Mouse (Mus musculus) hindbrain, embryonic 16.5 days (tissue): ENCODE results near the gene Psmc6. TPM values are rescaled to one million over a fixed set of nuclear protein-coding genes. Genes with fewer than 3 reads are reported as not detected.

Experiments used
- ATAC-seq: fragments of 200-750 bp; cut with Nextera tagmentation; 2 replicates; pipeline ENCODE4 v1.8.0; 2017; ENCODE audit warnings: moderate TSS enrichment, moderate library complexity
- H3K27ac ChIP-seq: fragments of 300-500 bp; sonication (generic); 2 replicates; pipeline ENCODE4 v1.5.1; 2014; ENCODE audit warnings: low read depth, mild to moderate bottlenecking, control low read depth, low read length, moderate library complexity
- H3K27me3 ChIP-seq: fragments of 300-500 bp; sonication (generic); replicated peaks from 2 replicates; pipeline ENCODE4 v1.6.1; 2014; ENCODE audit warnings: low read length; ENCODE audit not compliant: control insufficient read depth, insufficient read depth
- H3K36me3 ChIP-seq: fragments of 300-500 bp; sonication (generic); 2 replicates; pipeline ENCODE4 v1.6.1; 2014; ENCODE audit warnings: mild to moderate bottlenecking, low read length, moderate library complexity, mixed read lengths; ENCODE audit not compliant: control insufficient read depth, insufficient read depth
- H3K4me1 ChIP-seq: fragments of 300-500 bp; sonication (generic); 2 replicates; pipeline ENCODE4 v1.6.1; 2014; ENCODE audit warnings: low read depth, low read length; ENCODE audit not compliant: control insufficient read depth, insufficient read depth
- H3K4me2 ChIP-seq: fragments of 300-500 bp; sonication (generic); 2 replicates; pipeline ENCODE4 v1.6.1; 2014; ENCODE audit warnings: mild to moderate bottlenecking, low read length, control low read depth, moderate library complexity
- H3K4me3 ChIP-seq: fragments of 300-500 bp; sonication (generic); 2 replicates; pipeline ENCODE4 v1.5.1; 2014; ENCODE audit warnings: mild to moderate bottlenecking, low read length, control low read depth, moderate library complexity
- H3K9ac ChIP-seq: fragments of 300-500 bp; sonication (generic); 2 replicates; pipeline ENCODE4 v1.6.1; 2014; ENCODE audit warnings: low read depth, mild to moderate bottlenecking, control low read depth, low read length, moderate library complexity
- H3K9me3 ChIP-seq: fragments of 300-500 bp; sonication (generic); 2 replicates; pipeline ENCODE4 v1.6.1; 2014; ENCODE audit warnings: mild to moderate bottlenecking, low read length, moderate library complexity; ENCODE audit not compliant: control insufficient read depth
- WGBS: fragments of 180-500 bp; shearing (Covaris S2); extraction: QIAGEN DNeasy Blood & Tissue Kit; methylation state at CpG from one replicate; pipeline ENCODE4 v1.1.7; 2014; 5-methylcytosine and 5-hydroxymethylcytosine counted together
- polyA plus RNA-seq: library from polyadenylated mRNA; unstranded; fragments of >200 nt; fragmentation: Nextera tagmentation; extraction: Ambion mirVana; gene quantifications from 2 replicates; pipeline ENCODE4 v1.2.1, GENCODE M21; 2015

Gene Psmc6
- polyA plus RNA-seq, 1 experiment from 2014 or later: 148 TPM

GRCm38 (mm10) chr14:45382912-45383311 is 53.3 kb downstream of the Psmc6 start:
- H3K27ac ChIP-seq: no peak overlapping the region
- H3K27me3 ChIP-seq: no peaks in the 10 kb centered on the region
- ATAC-seq: no peak
- no peak overlapping the region for H3K4me3 ChIP-seq
- H3K36me3 ChIP-seq: peaks cover 8% of the 10 kb centered on the region; the same call in 1 of the 2 replicates
- H3K9ac ChIP-seq: no peak overlapping the region
- H3K4me2 ChIP-seq: no peak overlapping the region
- H3K9me3 ChIP-seq: no peaks in the 10 kb centered on the region
- H3K4me1 ChIP-seq: peaks cover 6% of the 10 kb centered on the region
- WGBS: 81% methylated on average over 4 of the region's 4 CpGs

GRCm38 (mm10) chr14:45385596-45385995 is 56.0 kb downstream of the Psmc6 start:
- H3K9me3 ChIP-seq: no peaks in the 10 kb centered on the region
- peaks cover 3% of the 10 kb centered on the region; the same call in 1 of the 2 replicates for H3K36me3 ChIP-seq
- ATAC-seq: no peak
- no peak overlapping the region for H3K4me3 ChIP-seq
- H3K4me2 ChIP-seq: no peak overlapping the region
- H3K4me1 ChIP-seq: peaks cover 10% of the 10 kb centered on the region
- no peak overlapping the region for H3K27ac ChIP-seq
- H3K9ac ChIP-seq: no peak overlapping the region
- no peaks in the 10 kb centered on the region for H3K27me3 ChIP-seq
- WGBS: 95% methylated on average over 2 of the region's 2 CpGs

GRCm38 (mm10) chr14:45387480-45387879 is 57.9 kb downstream of the Psmc6 start:
- Histone ChIP-seq H3K9ac (no peak overlapping the region), H3K27ac (no peak overlapping the region), H3K4me3 (peak overlapping the region; percentile 91), H3K27me3 (no peaks in the 10 kb centered on the region), H3K36me3 (no peaks in the 10 kb centered on the region), H3K9me3 (no peaks in the 10 kb centered on the region), H3K4me1 (peaks cover 10% of the 10 kb centered on the region), H3K4me2 (peak overlapping the region; percentile 75)
- ATAC-seq: no peak
- 13% methylated on average over 2 of the region's 2 CpGs for WGBS

GRCm38 (mm10) chr14:45388345-45389181 is 59.0 kb downstream of the Psmc6 start:
- peaks cover 10% of the 10 kb centered on the region for H3K4me1 ChIP-seq
- H3K36me3 ChIP-seq: no peaks in the 10 kb centered on the region
- H3K9me3 ChIP-seq: no peaks in the 10 kb centered on the region
- peak; percentile 97 for ATAC-seq
- H3K9ac ChIP-seq: peak overlapping the region; percentile 98
- 0% methylated on average over 57 of the region's 71 CpGs for WGBS
- peak overlapping the region; percentile 91 for H3K4me3 ChIP-seq
- peak overlapping the region; percentile 84 for H3K27ac ChIP-seq
- peak overlapping the region; percentile 75 for H3K4me2 ChIP-seq
- no peaks in the 10 kb centered on the region for H3K27me3 ChIP-seq

GRCm38 (mm10) chr14:45389194-45389593 is 59.6 kb downstream of the Psmc6 start:
- H3K4me1 ChIP-seq: peaks cover 10% of the 10 kb centered on the region
- H3K36me3 ChIP-seq: no peaks in the 10 kb centered on the region
- peak overlapping the region; percentile 91 for H3K4me3 ChIP-seq
- H3K4me2 ChIP-seq: peak overlapping the region; percentile 75
- ATAC-seq: no peak; the same call in 1 of the 2 replicates
- H3K9ac ChIP-seq: peak overlapping the region; percentile 98
- 16% methylated on average over 3 of the region's 3 CpGs for WGBS
- no peaks in the 10 kb centered on the region for H3K9me3 ChIP-seq
- H3K27ac ChIP-seq: peak overlapping the region; percentile 84
- no peaks in the 10 kb centered on the region for H3K27me3 ChIP-seq

Other genes with a start within 250 kb of the Psmc6 start
- 11.2 and 12.4 TPM in 2 replicates for gene Gpr137c, start 110.1 kb upstream of the Psmc6 start, polyA plus RNA-seq
- 37.1 and 38.0 TPM in 2 replicates for gene Txndc16, start 109.5 kb upstream of the Psmc6 start, polyA plus RNA-seq
- gene Ero1l, start 11.0 kb upstream of the Psmc6 start, polyA plus RNA-seq: 21.5 and 24.8 TPM in 2 replicates
- gene Styx, start 21.3 kb downstream of the Psmc6 start, polyA plus RNA-seq: 50.6 and 64.1 TPM in 2 replicates
- 28.5 and 30.4 TPM in 2 replicates for gene Gnpnat1, start 75.1 kb downstream of the Psmc6 start, polyA plus RNA-seq
- 77.0 and 77.6 TPM in 2 replicates for gene Fermt2, start 200.3 kb downstream of the Psmc6 start, polyA plus RNA-seq